Mouse (Mus musculus): ENCODE measurements at regions not wholly inside any gene's neighbourhood (a gene's known extent, or its start where the extent isn't known, plus 50 kb on each side); places are given as distances from the start of the nearest gene placed in this dataset.

DNA sequence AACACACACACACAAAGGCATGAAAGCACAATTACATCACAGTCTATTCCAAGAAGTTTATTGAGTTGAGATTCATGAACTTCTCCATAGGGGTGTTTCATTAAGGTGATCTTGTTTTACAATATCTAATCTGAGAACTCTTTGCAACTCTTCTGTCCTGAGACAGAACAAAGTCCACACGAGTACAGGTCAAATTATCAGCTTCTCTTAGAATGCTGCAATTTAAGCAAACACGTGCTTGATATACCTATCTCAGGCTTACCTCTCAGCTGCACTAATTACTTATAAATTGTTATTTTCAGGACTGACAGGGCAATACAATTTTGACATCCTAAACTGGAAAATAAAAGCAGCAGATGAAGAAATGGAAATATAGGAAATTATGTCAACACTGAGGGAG is 57.0 kb upstream of the Slc5a12 start:
- no peaks in the 10 kb centered on the region for H3K9me3 ChIP-seq
- no peak overlapping the region for H3K4me2 ChIP-seq (replicated peaks)
- ATAC-seq (ENCODE audit: insufficient number of reproducible peaks, insufficient read depth, low FRiP score, low TSS enrichment), result no peak
- H3K4me3 ChIP-seq, result no peak overlapping the region
- WGBS, result 77% methylated on average over 2 of the region's 2 CpGs
- H3K27me3 ChIP-seq, result no peaks in the 10 kb centered on the region
- no peaks in the 10 kb centered on the region for H3K36me3 ChIP-seq
- no peak overlapping the region for H3K9ac ChIP-seq
- H3K4me1 ChIP-seq, result no peaks in the 10 kb centered on the region
- no peak overlapping the region for H3K27ac ChIP-seq

DNA sequence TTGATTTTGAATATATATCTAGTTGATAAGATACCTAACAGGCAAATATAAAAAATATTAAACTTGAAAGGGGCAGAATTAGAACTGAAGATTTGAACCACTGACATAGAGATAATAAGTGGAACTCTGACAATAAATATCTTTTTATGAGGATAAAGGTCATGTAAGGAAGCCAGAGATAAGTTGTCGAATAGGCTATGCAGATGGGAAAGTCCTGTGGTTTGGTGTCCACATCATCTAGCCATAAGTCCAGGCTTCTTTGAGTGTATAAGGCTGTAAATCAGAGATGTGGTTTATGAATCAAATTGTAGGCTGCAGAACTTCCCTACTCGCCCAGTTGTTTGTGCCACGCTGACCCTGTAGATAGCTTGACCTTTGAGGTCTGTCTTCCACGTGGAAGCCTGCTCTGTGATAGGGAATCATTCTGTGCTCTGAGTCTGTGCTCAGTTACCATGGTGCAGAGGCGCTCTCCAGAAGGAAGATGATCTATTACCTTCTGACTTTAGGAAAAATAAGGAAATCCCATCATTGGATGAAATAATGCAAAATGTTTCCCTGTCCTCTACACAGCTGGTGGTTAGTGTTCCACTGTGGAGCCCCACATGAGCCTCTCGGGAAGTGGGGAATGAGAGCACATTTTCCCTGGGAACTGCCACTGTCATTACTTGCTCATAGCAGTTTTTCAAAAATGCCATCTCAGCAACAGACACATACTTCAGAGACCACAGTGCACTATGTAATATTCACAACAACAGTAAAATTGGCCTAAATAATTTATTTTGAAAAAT is 56.3 kb upstream of the Slc5a12 start:
- H3K36me3 ChIP-seq, result no peaks in the 10 kb centered on the region
- H3K27me3 ChIP-seq, result no peaks in the 10 kb centered on the region
- H3K27ac ChIP-seq, result no peak overlapping the region
- H3K4me3 ChIP-seq, result no peak overlapping the region
- no peak for ATAC-seq (ENCODE audit: insufficient number of reproducible peaks, insufficient read depth, low FRiP score, low TSS enrichment)
- WGBS, result 74% methylated on average over 6 of the region's 6 CpGs
- H3K9ac ChIP-seq, result no peak overlapping the region
- no peaks in the 10 kb centered on the region for H3K4me1 ChIP-seq
- no peak overlapping the region for H3K4me2 ChIP-seq (replicated peaks)
- no peaks in the 10 kb centered on the region for H3K9me3 ChIP-seq

GRCm38 (mm10) chr2:110541358-110541737 is 55.8 kb upstream of the Slc5a12 start:
- Histone ChIP-seq H3K36me3 (no peaks in the 10 kb centered on the region), H3K4me3 (no peak overlapping the region), H3K27me3 (no peaks in the 10 kb centered on the region), H3K4me1 (no peaks in the 10 kb centered on the region), H3K9ac (no peak overlapping the region), H3K27ac (no peak overlapping the region), H3K9me3 (no peaks in the 10 kb centered on the region), H3K4me2 (replicated peaks) (no peak overlapping the region)
- no peak for ATAC-seq (ENCODE audit: insufficient number of reproducible peaks, insufficient read depth, low FRiP score, low TSS enrichment)
- WGBS, result 88% methylated on average over 5 of the region's 5 CpGs

All from embryonic facial prominence, embryonic 12.5 days (tissue).